Comparison of ENCODE assay signal across 28 mouse cellular contexts in genomic region chr10:23892987-23893386, GRCm38 (mm10). TPM values are rescaled to one million over a fixed set of nuclear protein-coding genes. Genes with fewer than 3 reads are reported as not detected.
"Had no signal": no experiment of that assay in that cellular context is flagged by ENCODE, and none has a peak within 500 bp of the region (broad histone marks: within the 10 kb centered on the region; RNA-seq: fewer than 3 reads in every experiment).

No protein-coding gene starts in this region.

- ATAC-seq: liver, embryonic 12.5 days; midbrain, embryonic 16.5 days had no signal

- H3K9ac ChIP-seq: liver, embryonic 12.5 days; liver, embryonic 14.5 days; lung, embryonic 14.5 days; midbrain, embryonic 12.5 days; neural tube, embryonic 13.5 days; neural tube, embryonic 15.5 days had no signal

- H3K4me1 ChIP-seq: liver, embryonic 12.5 days; midbrain, embryonic 12.5 days; neural tube, embryonic 15.5 days had no signal

- H3K27ac ChIP-seq: liver, embryonic 12.5 days; liver, embryonic 14.5 days; macrophage; midbrain, embryonic 10.5 days; midbrain, embryonic 12.5 days; neural tube, embryonic 13.5 days; neural tube, embryonic 15.5 days had no signal

- H3K4me3 ChIP-seq: liver, embryonic 12.5 days; midbrain, embryonic 10.5 days; midbrain, embryonic 12.5 days; myocyte; neural tube, embryonic 13.5 days; neural tube, embryonic 15.5 days had no signal

- H3K9me3 ChIP-seq: liver, embryonic 12.5 days; midbrain, embryonic 10.5 days; midbrain, embryonic 12.5 days; neural tube, embryonic 13.5 days; neural tube, embryonic 15.5 days had no signal

- H3K36me3 ChIP-seq: liver, embryonic 12.5 days; midbrain, embryonic 10.5 days; midbrain, embryonic 12.5 days; neural tube, embryonic 13.5 days; neural tube, embryonic 15.5 days had no signal

- H3K4me2 ChIP-seq: liver, embryonic 12.5 days; lung, embryonic 14.5 days; midbrain, embryonic 12.5 days; neural tube, embryonic 13.5 days; neural tube, embryonic 15.5 days had no signal

- H3K27me3 ChIP-seq: liver, embryonic 12.5 days; midbrain, embryonic 12.5 days; neural tube, embryonic 13.5 days; neural tube, embryonic 15.5 days had no signal

- DNase-seq: lung, embryonic 14.5 days; midbrain, embryonic 14.5 days; retina, postnatal 1 day; right cerebral cortex, adult 18-20 months; right cerebral cortex, postnatal 25 days; right cerebral cortex, postnatal 4 days; spleen, adult 18-20 months; thymus, adult 18-20 months; thymus, postnatal 14 days; thymus, postnatal 36 days had no signal

RNA-seq across cellular contexts. Expression of gene Vnn1, which starts 1.5 kb away (rescaled TPM):
- total RNA-seq: megakaryocyte-erythroid progenitor cell, adult 5-6 weeks had no signal
- polyA plus RNA-seq: macrophage; myocyte; neural tube, embryonic 13.5 days had no signal

RNA-seq across cellular contexts. Expression of gene Taar1, which starts 27.2 kb away (rescaled TPM):
- total RNA-seq: megakaryocyte progenitor cell, adult 5-6 weeks; megakaryocyte-erythroid progenitor cell, adult 5-6 weeks had no signal
- polyA plus RNA-seq: liver, embryonic 12.5 days; liver, embryonic 14.5 days; liver, embryonic 16.5 days; lung, embryonic 14.5 days; lung, embryonic 16.5 days; macrophage; midbrain, embryonic 10.5 days; midbrain, embryonic 12.5 days; midbrain, embryonic 14.5 days; midbrain, embryonic 16.5 days; myocyte; neural tube, embryonic 11.5 days; neural tube, embryonic 13.5 days; neural tube, embryonic 15.5 days; small intestine, adult 2 months; stomach, embryonic 14.5 days; stomach, embryonic 16.5 days; thymus, postnatal 0 days had no signal

RNA-seq across cellular contexts. Expression of gene Vnn3, which starts 41.7 kb away (rescaled TPM):
- total RNA-seq: megakaryocyte-erythroid progenitor cell, adult 5-6 weeks had no signal
- polyA plus RNA-seq: liver, embryonic 12.5 days; lung, embryonic 14.5 days; midbrain, embryonic 10.5 days; midbrain, embryonic 12.5 days; midbrain, embryonic 14.5 days; midbrain, embryonic 16.5 days; myocyte; neural tube, embryonic 11.5 days; neural tube, embryonic 13.5 days; neural tube, embryonic 15.5 days; stomach, embryonic 14.5 days had no signal

RNA-seq across cellular contexts. Expression of gene Taar2, which starts 45.4 kb away (rescaled TPM):
- total RNA-seq: megakaryocyte progenitor cell, adult 5-6 weeks; megakaryocyte-erythroid progenitor cell, adult 5-6 weeks had no signal
- polyA plus RNA-seq: liver, embryonic 12.5 days; liver, embryonic 14.5 days; liver, embryonic 16.5 days; lung, embryonic 14.5 days; lung, embryonic 16.5 days; macrophage; midbrain, embryonic 10.5 days; midbrain, embryonic 12.5 days; midbrain, embryonic 14.5 days; midbrain, embryonic 16.5 days; myocyte; neural tube, embryonic 11.5 days; neural tube, embryonic 15.5 days; small intestine, adult 2 months; stomach, embryonic 14.5 days; thymus, postnatal 0 days had no signal

RNA-seq across cellular contexts. Expression of gene Taar3, which starts 56.4 kb away (rescaled TPM):
- total RNA-seq: megakaryocyte progenitor cell, adult 5-6 weeks; megakaryocyte-erythroid progenitor cell, adult 5-6 weeks had no signal
- polyA plus RNA-seq: liver, embryonic 12.5 days; liver, embryonic 14.5 days; liver, embryonic 16.5 days; lung, embryonic 14.5 days; lung, embryonic 16.5 days; macrophage; midbrain, embryonic 10.5 days; midbrain, embryonic 12.5 days; midbrain, embryonic 14.5 days; midbrain, embryonic 16.5 days; myocyte; neural tube, embryonic 11.5 days; neural tube, embryonic 13.5 days; neural tube, embryonic 15.5 days; small intestine, adult 2 months; stomach, embryonic 14.5 days; stomach, embryonic 16.5 days; thymus, postnatal 0 days had no signal
